Mouse (Mus musculus) layer of hippocampus, postnatal 36 days (tissue): Measurements from ENCODE around the gene Cdc42bpb. TPM values are rescaled to one million over a fixed set of nuclear protein-coding genes. Genes with fewer than 3 reads are reported as not detected.

Experiments
- DNase-seq, 2 experiments: peaks; one replicate each; pipeline ENCODE4 v3.0.0; 2022
- total RNA-seq, 2 experiments: library from RNA; stranded (reverse); gene quantifications; 2 replicates each; pipeline ENCODE4 v1.2.3; 2021

Cdc42bpb gene
- total RNA-seq, 2 experiments from 2014 or later, result 112 to 115 TPM

GRCm38 (mm10) chr12:111276371-111276770 lies 101.1 kb downstream of the Cdc42bpb start:
- DNase-seq, result no peak

- DNase-seq, result no peak
Measured at GRCm38 (mm10) chr12:111275150-111275841, 102.2 kb downstream of the Cdc42bpb start.

GRCm38 (mm10) chr12:111274447-111275149 lies 102.9 kb downstream of the Cdc42bpb start:
- DNase-seq, result no peak

GRCm38 (mm10) chr12:111274006-111274405 lies 103.5 kb downstream of the Cdc42bpb start:
- DNase-seq, result no peak

GRCm38 (mm10) chr12:111272420-111272819 lies 105.1 kb downstream of the Cdc42bpb start:
- DNase-seq, result peak; percentile 77 to 84

- DNase-seq, result no peak
Measured at GRCm38 (mm10) chr12:111271966-111272365, 105.6 kb downstream of the Cdc42bpb start.

GRCm38 (mm10) chr12:111271406-111271805 lies 106.1 kb downstream of the Cdc42bpb start:
- no peak for DNase-seq

- DNase-seq, result no peak
Measured at GRCm38 (mm10) chr12:111270629-111271277, 106.8 kb downstream of the Cdc42bpb start, which contains the start of gene Amn. Gene Amn, plus strand, starts transcription at chr12:111271095.

GRCm38 (mm10) chr12:111267673-111268325 lies 109.7 kb downstream of the Cdc42bpb start:
- DNase-seq, result no peak

- no peak for DNase-seq
Measured at GRCm38 (mm10) chr12:111266592-111266991, 110.9 kb downstream of the Cdc42bpb start.

- no peak for DNase-seq
Measured at GRCm38 (mm10) chr12:111265212-111265611, 112.3 kb downstream of the Cdc42bpb start.

GRCm38 (mm10) chr12:111263650-111264049 lies 113.9 kb downstream of the Cdc42bpb start:
- DNase-seq, result no peak

- DNase-seq, result no peak
Measured at GRCm38 (mm10) chr12:111251227-111251626, 126.3 kb downstream of the Cdc42bpb start.

GRCm38 (mm10) chr12:111250116-111250515 lies 127.4 kb downstream of the Cdc42bpb start:
- no peak for DNase-seq

GRCm38 (mm10) chr12:111249095-111249494 lies 128.4 kb downstream of the Cdc42bpb start:
- no peak for DNase-seq

- no peak for DNase-seq
Measured at GRCm38 (mm10) chr12:111246808-111247464, 130.6 kb downstream of the Cdc42bpb start.

GRCm38 (mm10) chr12:111245070-111245469 lies 132.4 kb downstream of the Cdc42bpb start:
- DNase-seq, result no peak

GRCm38 (mm10) chr12:111243733-111244132 lies 133.8 kb downstream of the Cdc42bpb start:
- DNase-seq, result no peak
